Mouse (Mus musculus): ENCODE measurements around the gene Hmx1. TPM values are rescaled to one million over a fixed set of nuclear protein-coding genes. Genes with fewer than 3 reads are reported as not detected.

Hmx1 gene
- polyA plus RNA-seq, 1 experiment from 2014 or later: not detected

DNA sequence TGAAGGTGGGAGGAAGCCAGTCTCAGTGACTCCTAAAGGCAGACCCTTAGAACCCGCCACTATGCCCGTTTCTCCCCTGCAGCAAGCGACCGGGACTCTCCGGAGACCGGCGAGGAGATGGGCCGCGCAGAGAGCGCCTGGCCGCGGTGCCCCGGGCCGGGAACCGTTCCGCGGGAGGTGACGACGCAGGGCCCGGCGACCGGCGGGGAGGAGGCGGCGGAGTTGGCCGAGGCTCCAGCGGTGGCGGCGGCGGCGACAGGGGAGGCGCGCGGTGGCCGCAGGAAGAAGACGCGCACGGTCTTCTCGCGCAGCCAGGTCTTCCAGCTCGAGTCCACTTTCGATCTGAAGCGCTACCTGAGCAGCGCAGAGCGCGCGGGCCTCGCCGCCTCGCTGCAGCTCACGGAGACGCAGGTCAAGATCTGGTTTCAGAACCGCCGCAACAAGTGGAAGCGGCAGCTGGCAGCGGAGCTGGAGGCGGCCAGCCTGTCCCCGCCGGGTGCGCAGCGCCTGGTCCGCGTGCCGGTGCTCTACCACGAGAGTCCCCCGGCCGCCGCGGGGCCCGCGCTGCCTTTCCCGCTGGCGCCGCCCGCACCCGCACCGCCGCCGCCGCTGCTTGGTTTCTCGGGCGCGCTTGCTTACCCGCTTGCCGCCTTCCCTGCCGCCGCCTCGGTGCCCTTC is 2.9 kb downstream of the Hmx1 start:
- H3K4me3 ChIP-seq (ENCODE audit: inconsistent target): no peak overlapping the region
- WGBS (ENCODE audit: missing documents): 2% methylated on average over 88 of the region's 88 CpGs
- no peaks in the 10 kb centered on the region for H3K79me2 ChIP-seq (ENCODE audit: inconsistent target)
- no peaks in the 10 kb centered on the region for H3K36me3 ChIP-seq (ENCODE audit: inconsistent target)
- H3K27ac ChIP-seq: no peak overlapping the region

DNA sequence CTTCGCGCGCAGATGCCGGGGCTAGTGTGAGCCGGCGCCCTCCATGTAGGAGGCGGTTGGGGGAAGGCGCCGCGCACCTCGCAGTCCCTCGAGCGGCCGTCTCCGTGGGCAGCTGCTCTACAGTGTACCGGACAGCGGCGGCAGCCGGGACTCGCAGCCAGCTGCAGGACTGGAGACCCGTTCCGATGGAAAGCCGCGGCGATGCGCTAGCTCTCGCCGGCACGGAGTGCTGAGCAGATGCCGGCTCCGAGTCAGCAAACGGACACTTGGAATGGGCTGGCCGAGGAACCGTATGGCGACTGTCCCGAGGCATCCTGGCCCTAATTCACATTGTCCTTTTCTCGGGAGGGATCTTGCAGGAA is 3.4 kb downstream of the Hmx1 start:
- WGBS (ENCODE audit: missing documents): 1% methylated on average over 37 of the region's 37 CpGs
- Histone ChIP-seq H3K36me3 (ENCODE audit: inconsistent target) (no peaks in the 10 kb centered on the region), H3K27ac (no peak overlapping the region), H3K79me2 (ENCODE audit: inconsistent target) (no peaks in the 10 kb centered on the region), H3K4me3 (ENCODE audit: inconsistent target) (no peak overlapping the region)

DNA sequence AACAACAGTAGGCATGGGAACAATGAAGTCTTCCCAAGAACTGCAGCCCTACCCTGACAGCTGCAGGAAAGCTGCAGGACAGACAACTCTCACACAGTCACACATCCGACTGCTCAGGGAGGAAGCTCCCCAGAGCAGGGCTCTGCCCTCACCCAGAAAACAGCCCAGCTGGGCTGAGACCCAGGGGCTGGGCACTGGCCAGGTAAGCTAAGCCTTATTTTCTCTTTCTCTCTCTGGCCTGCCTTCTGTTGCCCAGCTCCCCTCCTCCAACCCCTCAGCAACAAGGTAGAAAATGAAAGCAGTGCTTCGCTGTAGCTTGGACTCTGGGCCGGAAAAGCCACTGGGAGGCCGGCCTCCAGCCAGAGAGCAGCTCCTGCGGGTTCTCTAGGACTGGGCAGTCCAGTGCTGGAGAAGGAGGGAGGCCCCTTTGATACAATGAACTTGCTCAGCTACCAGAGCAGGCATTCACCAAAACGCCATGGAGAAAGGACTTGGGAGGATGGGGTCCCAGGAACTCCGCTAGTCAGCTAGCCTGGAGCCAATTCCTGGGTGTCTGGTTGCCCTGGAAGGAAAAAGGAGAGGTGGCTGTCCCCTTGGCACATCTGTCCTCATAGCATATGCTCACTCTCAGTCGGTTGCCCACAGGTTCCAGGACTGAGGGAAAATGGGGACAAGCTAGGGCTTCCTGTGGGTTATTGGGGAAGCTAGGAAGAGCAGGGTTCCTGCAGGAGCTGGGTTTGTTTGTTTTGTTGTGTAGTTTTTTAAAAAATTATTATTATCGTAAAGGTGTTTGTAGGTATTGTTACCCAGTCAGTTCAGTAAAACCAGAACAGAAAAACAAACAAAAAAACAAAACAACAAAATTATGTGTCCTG is 6.9 kb downstream of the Hmx1 start:
- 13% methylated on average over 9 of the region's 9 CpGs for WGBS (ENCODE audit: missing documents)
- no peaks in the 10 kb centered on the region for H3K79me2 ChIP-seq (ENCODE audit: inconsistent target)
- no peak overlapping the region for H3K4me3 ChIP-seq (ENCODE audit: inconsistent target)
- no peaks in the 10 kb centered on the region for H3K36me3 ChIP-seq (ENCODE audit: inconsistent target)
- no peak overlapping the region for H3K27ac ChIP-seq

DNA sequence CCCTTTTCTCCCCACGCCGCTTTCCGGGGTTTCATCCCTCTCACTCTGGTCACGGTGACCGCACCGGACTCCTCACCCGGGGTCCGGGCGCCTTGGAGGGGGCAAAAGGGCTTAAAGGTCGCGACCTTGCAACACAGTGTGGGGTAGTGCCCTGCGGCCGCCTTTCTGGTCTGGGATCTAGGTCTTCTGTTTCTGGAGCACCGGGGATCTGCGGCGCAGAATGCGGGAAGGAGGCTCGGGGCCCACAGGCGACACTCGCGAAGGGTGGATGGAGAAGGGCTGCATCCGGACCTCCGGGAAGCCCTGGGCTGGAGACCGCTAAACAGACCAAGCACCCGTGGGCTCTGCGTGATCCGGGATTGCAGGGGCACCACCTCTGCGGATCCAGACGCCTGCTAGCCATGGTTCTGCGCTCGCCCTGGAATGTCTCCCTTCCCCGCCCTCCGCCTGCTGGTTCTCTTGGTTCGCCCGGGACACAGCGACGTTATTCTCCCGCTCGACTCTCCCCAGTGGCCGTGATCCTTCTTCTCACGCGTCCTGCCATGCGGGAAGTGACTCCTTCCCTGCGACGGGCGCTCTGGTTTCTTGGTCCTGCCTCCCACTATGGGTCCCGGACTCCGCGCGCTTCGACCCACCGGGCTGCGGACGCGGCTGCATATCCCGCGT is 8.2 kb downstream of the Hmx1 start:
- WGBS (ENCODE audit: missing documents): 4% methylated on average over 57 of the region's 57 CpGs
- Histone ChIP-seq H3K79me2 (ENCODE audit: inconsistent target) (no peaks in the 10 kb centered on the region), H3K36me3 (ENCODE audit: inconsistent target) (no peaks in the 10 kb centered on the region), H3K27ac (no peak overlapping the region), H3K4me3 (ENCODE audit: inconsistent target) (no peak overlapping the region)

DNA sequence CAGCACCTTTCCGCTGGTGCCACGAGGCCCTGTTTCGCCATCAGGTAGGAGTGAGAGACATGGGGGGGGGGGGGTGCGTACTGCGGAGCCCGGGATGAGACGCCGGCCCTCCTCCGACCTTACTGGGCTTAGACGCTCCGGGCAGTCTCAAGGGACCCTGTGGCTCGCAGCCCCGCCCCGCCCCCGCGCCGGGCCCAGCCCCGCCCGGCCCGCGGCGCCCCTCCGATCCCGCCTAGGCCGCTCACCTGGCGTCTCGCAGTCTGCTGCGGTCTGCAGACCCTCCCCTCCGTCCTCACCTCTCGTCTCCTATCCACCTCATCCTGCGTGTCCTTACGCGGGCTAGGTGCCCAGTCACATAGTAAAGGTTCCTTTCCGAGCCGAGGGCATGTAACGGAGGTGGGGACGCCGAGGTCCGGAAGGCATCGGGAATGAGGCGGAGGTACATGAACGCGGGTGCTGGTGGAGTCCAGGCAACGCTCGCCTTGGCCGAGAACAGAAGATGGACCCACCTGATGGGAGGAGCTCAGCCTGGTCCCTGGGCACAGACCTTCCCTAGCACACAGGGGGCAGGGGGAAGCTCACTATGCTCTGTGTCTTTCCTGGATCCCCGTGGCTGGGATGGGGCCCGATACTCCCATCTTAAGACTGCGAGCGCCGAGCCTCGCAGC is 8.9 kb downstream of the Hmx1 start:
- Histone ChIP-seq H3K27ac (no peak overlapping the region), H3K4me3 (ENCODE audit: inconsistent target) (no peak overlapping the region), H3K79me2 (ENCODE audit: inconsistent target) (no peaks in the 10 kb centered on the region), H3K36me3 (ENCODE audit: inconsistent target) (no peaks in the 10 kb centered on the region)
- 6% methylated on average over 42 of the region's 52 CpGs for WGBS (ENCODE audit: missing documents)

DNA sequence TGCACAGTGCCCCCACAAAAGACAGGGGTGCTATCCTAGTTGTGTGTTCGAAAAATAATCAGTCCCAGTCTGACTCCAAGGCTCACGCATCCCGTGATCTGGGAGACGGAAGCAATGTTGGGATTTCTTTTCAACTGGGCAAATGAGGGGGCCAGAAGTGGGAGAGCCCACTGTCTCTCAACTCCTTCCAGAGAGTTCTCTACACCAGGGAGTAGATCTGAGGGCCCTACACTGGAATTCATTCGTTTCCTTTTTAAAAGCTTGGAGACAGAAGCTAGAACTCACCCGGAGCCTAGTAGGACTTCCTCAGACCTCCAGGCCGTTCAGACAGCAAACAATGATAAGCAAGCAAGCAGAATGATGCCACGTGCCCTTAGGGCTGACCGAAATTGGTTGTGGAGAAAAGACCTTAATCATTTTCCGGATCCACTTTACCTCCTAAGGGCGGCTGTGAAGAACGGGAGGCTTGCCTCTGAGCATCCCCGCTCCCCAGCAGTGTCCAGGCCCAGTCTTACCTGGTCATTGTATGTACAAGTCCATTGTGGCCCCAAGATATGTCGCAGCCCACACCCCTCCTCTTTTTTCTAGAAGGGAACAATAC is 9.5 kb downstream of the Hmx1 start:
- Histone ChIP-seq H3K36me3 (ENCODE audit: inconsistent target) (no peaks in the 10 kb centered on the region), H3K4me3 (ENCODE audit: inconsistent target) (no peak overlapping the region), H3K79me2 (ENCODE audit: inconsistent target) (no peaks in the 10 kb centered on the region), H3K27ac (no peak overlapping the region)
- WGBS (ENCODE audit: missing documents): 10% methylated on average over 14 of the region's 14 CpGs

DNA sequence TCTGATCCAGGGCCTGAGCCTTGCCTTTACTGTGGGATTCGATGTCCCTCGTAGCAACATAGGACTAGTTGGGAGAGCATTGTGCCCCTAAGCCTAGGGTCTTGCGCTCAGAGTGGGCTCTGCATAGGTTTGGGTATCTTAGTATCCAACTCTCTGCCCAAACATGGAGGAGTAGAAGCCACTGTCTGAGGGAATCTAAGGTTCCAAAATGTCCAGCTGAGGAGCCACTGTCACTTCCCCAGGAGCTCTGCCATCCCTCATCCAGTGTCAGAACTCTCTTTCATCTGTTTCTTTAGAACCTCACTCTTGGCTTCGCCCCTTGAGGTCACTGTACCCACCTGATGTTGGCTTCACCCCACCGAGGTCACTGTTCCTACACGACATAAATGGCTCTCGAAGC is 10.2 kb downstream of the Hmx1 start:
- 11% methylated on average over 7 of the region's 7 CpGs for WGBS (ENCODE audit: missing documents)

DNA sequence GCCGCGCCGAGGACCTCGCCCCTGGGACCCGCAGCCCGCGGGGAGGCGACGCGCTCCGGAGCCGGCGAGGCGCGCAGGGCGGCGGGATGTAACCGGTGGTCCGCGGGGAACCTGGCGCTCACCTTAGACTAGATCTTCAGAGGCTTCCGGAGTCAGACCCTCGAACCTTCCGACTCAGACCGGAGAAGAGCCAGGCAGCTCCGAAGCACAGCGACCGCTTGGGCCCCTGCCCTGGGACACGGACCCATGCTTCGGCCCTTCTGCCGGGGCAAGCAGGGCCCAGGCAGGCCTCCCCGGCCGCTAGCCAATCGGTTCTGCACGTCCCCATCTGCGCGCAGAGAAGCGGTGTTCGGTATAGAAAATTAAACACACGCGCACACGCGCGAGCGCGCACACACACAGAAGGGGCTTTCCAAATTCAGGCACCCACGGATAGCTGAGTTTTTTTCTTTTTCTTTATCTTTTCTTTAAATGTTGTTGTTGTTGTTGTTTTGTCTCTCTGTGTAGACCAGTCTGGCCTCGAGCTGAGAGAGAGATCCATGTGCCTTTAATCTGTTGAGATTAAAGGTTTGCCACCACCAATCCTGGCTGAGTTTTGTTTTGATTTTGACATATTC is 10.9 kb downstream of the Hmx1 start:
- no peaks in the 10 kb centered on the region for H3K79me2 ChIP-seq (ENCODE audit: inconsistent target)
- H3K4me3 ChIP-seq (ENCODE audit: inconsistent target): no peak overlapping the region
- H3K36me3 ChIP-seq (ENCODE audit: inconsistent target): no peaks in the 10 kb centered on the region
- H3K27ac ChIP-seq: no peak overlapping the region
- 5% methylated on average over 47 of the region's 48 CpGs for WGBS (ENCODE audit: missing documents)

More for the DNA sequence above, 10.2 kb downstream of the Hmx1 start:
- Histone ChIP-seq H3K4me3 (ENCODE audit: inconsistent target) (no peak overlapping the region), H3K27ac (no peak overlapping the region), H3K36me3 (ENCODE audit: inconsistent target) (no peaks in the 10 kb centered on the region), H3K79me2 (ENCODE audit: inconsistent target) (no peaks in the 10 kb centered on the region)

DNA sequence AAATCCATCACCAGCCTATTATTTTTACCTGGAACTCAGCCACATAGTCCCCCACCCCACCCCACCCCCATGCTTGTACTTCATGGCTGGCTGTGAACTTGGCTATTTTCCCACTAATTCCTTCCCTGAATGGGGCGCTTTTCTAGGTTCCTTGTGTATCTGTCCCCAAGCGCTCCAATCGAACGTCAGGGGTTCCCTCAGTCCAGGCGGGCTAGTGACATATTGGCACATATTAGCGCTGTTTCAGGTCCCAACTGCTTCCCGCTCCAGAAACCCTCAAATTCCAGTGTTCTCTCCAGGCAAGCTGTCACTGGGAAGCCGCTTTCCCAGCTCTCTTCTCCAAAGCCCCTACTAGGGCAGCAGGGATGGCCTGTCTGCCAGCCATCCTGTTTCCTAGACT is 12.3 kb downstream of the Hmx1 start:
- no peaks in the 10 kb centered on the region for H3K36me3 ChIP-seq (ENCODE audit: inconsistent target)
- H3K4me3 ChIP-seq (ENCODE audit: inconsistent target): no peak overlapping the region
- no peak overlapping the region for H3K27ac ChIP-seq
- no peaks in the 10 kb centered on the region for H3K79me2 ChIP-seq (ENCODE audit: inconsistent target)
- WGBS (ENCODE audit: missing documents): 7% methylated on average over 8 of the region's 8 CpGs

DNA sequence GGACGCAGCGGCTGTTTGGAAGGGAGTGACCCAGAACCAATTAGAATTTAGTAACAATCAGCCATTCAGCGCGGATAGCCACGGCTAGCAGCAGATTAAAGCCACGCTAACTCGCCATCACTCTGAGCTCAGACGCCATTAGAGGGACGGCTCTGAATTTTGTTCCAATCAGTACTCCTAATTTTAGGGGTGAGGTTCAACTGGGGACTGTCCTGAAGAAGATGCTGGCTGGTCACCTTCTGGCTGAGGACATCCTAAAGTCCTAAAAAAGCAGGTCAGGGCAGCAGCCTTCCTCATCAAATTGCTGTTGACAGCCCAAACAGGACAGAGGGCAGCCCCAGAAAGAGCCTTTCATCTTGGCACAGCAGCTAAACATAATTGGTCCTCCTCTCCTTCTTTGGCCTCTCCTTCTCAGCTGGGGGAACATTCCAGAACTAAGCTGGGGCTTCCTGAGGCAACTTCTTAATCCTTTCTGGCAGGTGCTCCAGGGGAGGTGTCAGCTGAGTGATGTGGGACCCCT is 18.6 kb downstream of the Hmx1 start:
- Histone ChIP-seq H3K4me3 (ENCODE audit: inconsistent target) (no peak overlapping the region), H3K36me3 (ENCODE audit: inconsistent target) (no peaks in the 10 kb centered on the region), H3K27ac (no peak overlapping the region), H3K79me2 (ENCODE audit: inconsistent target) (no peaks in the 10 kb centered on the region)
- 83% methylated on average over 8 of the region's 9 CpGs for WGBS (ENCODE audit: missing documents)

DNA sequence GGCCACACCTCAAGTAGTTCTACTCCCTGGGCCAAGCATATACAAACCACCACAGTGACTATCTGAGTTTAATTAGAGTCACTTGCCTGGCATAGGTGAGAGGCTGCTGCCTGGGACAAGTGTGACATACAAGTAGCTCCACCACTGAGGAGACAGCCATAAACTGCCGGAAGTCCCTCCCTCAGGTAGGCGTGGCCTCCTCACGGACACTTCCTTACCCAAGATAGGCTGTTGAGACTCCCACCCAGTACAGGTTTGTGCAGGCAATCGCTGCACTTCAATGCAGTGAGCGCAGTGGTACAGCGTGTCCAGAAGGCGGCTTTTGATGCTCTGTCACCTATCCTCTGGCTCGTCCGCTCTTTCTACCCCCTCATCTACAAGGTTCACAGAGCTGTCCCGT is 22.1 kb downstream of the Hmx1 start:
- 56% methylated on average over 10 of the region's 10 CpGs for WGBS (ENCODE audit: missing documents)
- Histone ChIP-seq H3K36me3 (ENCODE audit: inconsistent target) (no peaks in the 10 kb centered on the region), H3K4me3 (ENCODE audit: inconsistent target) (no peak overlapping the region), H3K27ac (no peak overlapping the region), H3K79me2 (ENCODE audit: inconsistent target) (no peaks in the 10 kb centered on the region)

DNA sequence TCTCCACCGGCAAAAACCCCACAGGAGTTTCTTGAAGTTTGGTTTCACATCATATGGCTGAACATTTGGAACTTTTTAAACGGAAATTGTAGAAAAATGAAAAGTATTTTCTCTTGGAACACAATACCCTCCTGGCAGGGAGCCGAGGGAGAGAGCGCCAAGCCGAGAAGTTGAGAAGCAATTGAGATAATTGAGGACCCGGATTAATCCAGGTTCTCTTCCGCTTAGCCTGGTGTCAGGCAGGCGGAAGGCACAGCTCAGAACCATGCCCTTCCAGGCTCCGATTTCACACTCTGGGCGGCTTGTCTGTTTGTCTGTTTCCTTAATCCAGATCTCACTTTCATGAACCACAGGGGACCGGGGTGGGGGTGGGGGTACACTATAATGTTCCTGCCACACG is 23.9 kb downstream of the Hmx1 start:
- Histone ChIP-seq H3K4me3 (ENCODE audit: inconsistent target) (no peak overlapping the region), H3K27ac (no peak overlapping the region), H3K79me2 (ENCODE audit: inconsistent target) (no peaks in the 10 kb centered on the region), H3K36me3 (ENCODE audit: inconsistent target) (no peaks in the 10 kb centered on the region)
- WGBS (ENCODE audit: missing documents): 49% methylated on average over 12 of the region's 12 CpGs

DNA sequence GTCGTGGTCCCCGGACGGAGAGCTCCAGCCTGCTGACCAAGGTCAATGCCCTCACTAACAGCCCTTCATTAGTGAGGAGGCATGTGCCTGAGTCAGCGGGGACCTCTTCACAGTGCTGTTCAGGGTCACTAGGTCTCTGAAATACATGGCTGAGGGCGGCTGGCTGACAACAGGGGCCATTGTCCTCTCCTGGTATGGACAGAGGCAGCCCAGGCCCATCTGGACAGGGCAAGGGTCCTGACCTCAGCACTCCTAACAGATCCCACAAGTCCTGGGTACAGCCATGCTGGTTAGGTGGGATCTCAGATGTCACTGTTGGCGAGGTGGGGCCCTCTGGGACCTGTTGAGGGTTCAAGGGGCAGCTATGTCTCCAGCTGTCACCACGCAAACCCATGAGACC is 28.8 kb downstream of the Hmx1 start:
- Histone ChIP-seq H3K79me2 (ENCODE audit: inconsistent target) (no peaks in the 10 kb centered on the region), H3K27ac (no peak overlapping the region), H3K4me3 (ENCODE audit: inconsistent target) (no peak overlapping the region), H3K36me3 (ENCODE audit: inconsistent target) (no peaks in the 10 kb centered on the region)
- WGBS (ENCODE audit: missing documents): 76% methylated on average over 7 of the region's 7 CpGs

DNA sequence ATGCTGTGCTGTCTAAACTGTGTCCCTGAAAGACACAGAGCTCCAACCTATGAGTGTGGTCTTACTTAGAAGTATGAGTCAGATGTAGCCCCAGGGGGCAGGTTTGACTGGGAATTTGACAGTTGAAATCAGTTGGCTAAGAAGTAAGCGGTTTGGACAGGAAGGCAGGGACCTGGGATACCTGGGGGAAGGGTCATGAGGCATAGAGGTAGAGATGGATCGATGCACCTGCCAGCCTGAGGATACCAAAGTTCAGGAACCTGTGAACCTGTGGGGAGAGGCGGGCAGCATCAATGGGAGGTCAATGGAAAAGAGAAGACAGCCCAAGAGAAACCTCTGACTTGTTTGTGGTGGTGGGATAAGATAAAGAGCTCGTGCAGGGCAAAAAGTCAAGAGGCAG is 32.7 kb downstream of the Hmx1 start:
- H3K4me3 ChIP-seq (ENCODE audit: inconsistent target): no peak overlapping the region
- no peak overlapping the region for H3K27ac ChIP-seq
- no peaks in the 10 kb centered on the region for H3K36me3 ChIP-seq (ENCODE audit: inconsistent target)
- H3K79me2 ChIP-seq (ENCODE audit: inconsistent target): no peaks in the 10 kb centered on the region
- WGBS (ENCODE audit: missing documents): 78% methylated on average over 4 of the region's 4 CpGs

All from macrophage (primary cell).